Mouse (Mus musculus) bone marrow, adult 2 months (tissue): Measurements from ENCODE around the gene Mfsd4b3. TPM values are rescaled to one million over a fixed set of nuclear protein-coding genes. Genes with fewer than 3 reads are reported as not detected.
"Not testable (repeated sequence)": the region's sequence is repeated elsewhere in the genome, so short reads cannot be mapped to it uniquely, and the experiment has no call there.

ENCODE experiments used
- H3K27ac ChIP-seq: fragments of 200-500 bp; 2 replicates; pipeline ENCODE4 v1.5.1; 2012; ENCODE audit warnings: low read depth, mild to moderate bottlenecking, control low read depth, inconsistent platforms, low read length; ENCODE audit not compliant: control insufficient read depth, poor library complexity, insufficient read depth
- H3K4me1 ChIP-seq: fragments of 200-500 bp; 2 replicates; pipeline ENCODE4 v1.6.1; 2011; ENCODE audit warnings: low read length; ENCODE audit not compliant: control insufficient read depth, insufficient read depth
- H3K4me3 ChIP-seq: fragments of 200-500 bp; replicated peaks from 2 replicates; pipeline ENCODE3; 2011; ENCODE audit warnings: mild to moderate bottlenecking, low read depth, low read length, control low read depth; ENCODE audit not compliant: control insufficient read depth
- CTCF ChIP-seq: fragments of 200-500 bp; IDR thresholded peaks from 2 replicates; pipeline ENCODE4 v1.5.1; 2011; ENCODE audit warnings: low read length, control low read depth; ENCODE audit not compliant: control insufficient read depth, insufficient read depth
- POLR2A ChIP-seq: fragments of 200-500 bp; IDR thresholded peaks from 2 replicates; pipeline ENCODE4 v1.6.1; 2011; ENCODE audit warnings: low read depth, mild to moderate bottlenecking, control low read depth, low read length, borderline replicate concordance; ENCODE audit not compliant: control insufficient read depth
- WGBS: fragments of 180-500 bp; shearing (Covaris S2); methylation state at CpG from one replicate; pipeline ENCODE4 v1.1.7; 2018; 5-methylcytosine and 5-hydroxymethylcytosine counted together
- polyA plus RNA-seq: library from polyadenylated mRNA; stranded (reverse); fragments of >200 nt; gene quantifications from 2 replicates; pipeline ENCODE4 v1.2.4, GENCODE M21; 2011; ENCODE audit warnings: low replicate concordance; ENCODE audit not compliant: missing spikeins, insufficient read depth, insufficient read length

Mfsd4b3 gene
- polyA plus RNA-seq, 1 experiment: not detected

DNA sequence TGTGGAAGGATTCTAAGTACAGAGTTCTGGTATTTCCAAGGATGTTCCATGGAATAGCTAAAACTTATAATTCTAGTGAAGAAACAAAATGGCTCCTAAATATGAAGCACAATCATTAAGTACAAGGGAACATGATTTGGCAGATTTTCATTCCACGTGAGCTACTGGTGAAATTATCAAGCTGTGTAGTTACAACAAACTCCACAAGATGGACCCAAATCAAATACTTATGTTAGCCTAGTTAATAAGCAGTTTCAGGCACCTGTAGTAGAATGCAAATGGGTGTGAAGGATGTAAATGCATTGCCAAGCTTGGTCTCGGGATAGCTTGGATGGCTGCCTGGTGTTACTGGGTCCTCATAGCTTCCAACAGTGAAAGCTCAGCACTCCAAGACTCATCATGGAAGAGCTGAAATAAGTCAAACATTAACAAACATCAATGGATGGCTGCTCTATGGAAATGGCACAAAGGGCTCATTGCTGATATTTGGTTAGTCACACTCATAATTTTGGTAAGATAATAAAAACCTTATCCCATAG is 3.5 kb downstream of the Mfsd4b3 start:
- TF ChIP-seq CTCF: no peak
- TF ChIP-seq POLR2A: no peak
- WGBS: 49% methylated on average over 2 of the region's 2 CpGs
- Histone ChIP-seq H3K4me1 (no peaks in the 10 kb centered on the region; the same call in 1 of the 2 replicates), H3K4me3 (no peak overlapping the region), H3K27ac (no peak overlapping the region)

DNA sequence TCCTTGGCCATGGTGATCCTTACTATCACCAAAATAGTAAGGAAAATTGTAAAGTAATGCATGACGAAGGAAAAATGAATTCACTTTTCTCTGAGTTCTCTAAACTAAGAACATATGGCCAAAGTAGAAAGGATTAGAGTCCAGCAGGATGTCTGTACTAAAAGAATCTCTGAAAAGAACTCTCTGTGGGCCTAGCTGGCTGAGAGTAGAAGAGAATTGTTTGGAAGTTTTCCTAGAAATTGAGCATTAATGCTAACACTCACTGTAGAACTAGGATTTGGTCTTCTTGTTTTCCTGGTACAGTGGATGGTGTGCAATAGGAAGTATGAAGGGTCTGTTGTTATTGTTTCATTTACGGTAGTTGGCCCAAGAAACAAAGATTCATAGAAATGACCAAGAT is 4.8 kb downstream of the Mfsd4b3 start:
- Histone ChIP-seq H3K4me1 (no peaks in the 10 kb centered on the region; the same call in 1 of the 2 replicates), H3K27ac (no peak overlapping the region), H3K4me3 (no peak overlapping the region)
- TF ChIP-seq CTCF: no peak
- TF ChIP-seq POLR2A: no peak
- WGBS: 71% methylated on average over 2 of the region's 2 CpGs

- no peak overlapping the region for H3K4me3 ChIP-seq
- H3K27ac ChIP-seq: no peak overlapping the region
- 84% methylated on average over 2 of the region's 2 CpGs for WGBS
- H3K4me1 ChIP-seq: no peaks in the 10 kb centered on the region
- no peak for TF ChIP-seq POLR2A
- TF ChIP-seq CTCF: no peak
These were observed 10.5 kb downstream of the Mfsd4b3 start for GRCm38 (mm10) chr10:39949377-39949954.

- not testable (repeated sequence) for H3K27ac ChIP-seq, H3K4me1 ChIP-seq, H3K4me3 ChIP-seq
- 82% methylated on average over 3 of the region's 3 CpGs for WGBS
These were observed 12.8 kb downstream of the Mfsd4b3 start for GRCm38 (mm10) chr10:39947195-39947594.

- 35% methylated on average over 7 of the region's 7 CpGs for WGBS
- no peak overlapping the region for H3K4me3 ChIP-seq
- no peak for TF ChIP-seq CTCF
These were observed 23.4 kb downstream of the Mfsd4b3 start for GRCm38 (mm10) chr10:39936553-39936952.

DNA sequence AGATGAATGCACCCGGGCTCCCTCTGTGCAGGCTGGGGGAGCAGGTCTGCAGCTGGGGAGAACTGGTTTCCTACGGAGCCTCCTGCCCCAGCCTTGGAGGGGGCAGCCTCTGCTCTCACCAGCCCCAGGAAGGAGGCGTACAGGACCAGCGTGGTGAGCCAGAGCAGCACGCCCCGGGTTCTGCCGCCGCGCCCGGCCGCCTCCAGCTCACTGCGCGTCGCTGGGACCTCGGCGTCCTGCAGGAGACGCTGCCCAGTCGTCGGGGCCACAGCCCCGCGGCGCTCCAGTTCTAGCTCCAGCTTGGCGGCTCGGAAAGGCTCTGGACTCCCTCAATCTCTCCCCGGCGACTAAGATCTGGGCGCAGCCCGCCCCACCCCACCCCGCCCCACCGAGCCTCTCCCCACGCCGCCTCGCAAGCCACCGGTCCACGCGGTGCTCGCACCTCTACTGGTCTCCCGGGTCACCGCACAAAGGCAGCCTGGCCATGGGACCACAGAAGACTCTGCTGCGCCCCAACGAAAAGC is 33.3 kb downstream of the Mfsd4b3 start, which contains the start of gene Mfsd4b2:
Gene Mfsd4b2, minus strand, starts transcription at position 308 of the 524 bp plus-strand sequence.
- no peak within 1 kb of the TSS for H3K27ac ChIP-seq
- H3K4me1 ChIP-seq: no peaks in the 10 kb centered on the region
- TF ChIP-seq CTCF (no peak), POLR2A (no peak)
- H3K4me3 ChIP-seq: no peak within 1 kb of the TSS
- WGBS: 2% methylated on average over 41 of the region's 41 CpGs

More at GRCm38 (mm10) chr10:39936553-39936952, 23.4 kb downstream of the Mfsd4b3 start:
- Histone ChIP-seq H3K27ac (no peak overlapping the region), H3K4me1 (no peaks in the 10 kb centered on the region)

DNA sequence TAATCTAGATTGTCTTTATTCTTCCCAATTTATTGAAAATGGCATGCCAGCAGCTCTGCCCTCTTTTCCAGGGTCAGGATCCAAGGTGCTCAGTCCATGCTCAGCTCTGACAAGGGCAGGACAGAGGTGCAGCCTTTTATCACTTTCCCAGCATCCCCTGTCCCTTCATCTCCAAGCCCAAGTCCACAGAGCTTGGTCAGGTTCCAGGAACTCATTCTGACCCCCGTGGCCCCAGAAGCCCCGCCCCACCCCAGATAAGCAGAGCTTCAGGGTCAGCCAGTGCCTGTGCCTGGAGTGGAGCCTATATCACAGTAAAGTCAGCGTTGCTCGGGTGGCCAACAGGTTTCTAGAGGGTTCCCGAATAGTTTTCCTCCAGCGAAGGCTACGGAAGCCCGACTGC is 35.4 kb downstream of the Mfsd4b3 start:
- H3K4me1 ChIP-seq, H3K27ac ChIP-seq, H3K4me3 ChIP-seq: not testable (repeated sequence)
- 68% methylated on average over 8 of the region's 8 CpGs for WGBS

DNA sequence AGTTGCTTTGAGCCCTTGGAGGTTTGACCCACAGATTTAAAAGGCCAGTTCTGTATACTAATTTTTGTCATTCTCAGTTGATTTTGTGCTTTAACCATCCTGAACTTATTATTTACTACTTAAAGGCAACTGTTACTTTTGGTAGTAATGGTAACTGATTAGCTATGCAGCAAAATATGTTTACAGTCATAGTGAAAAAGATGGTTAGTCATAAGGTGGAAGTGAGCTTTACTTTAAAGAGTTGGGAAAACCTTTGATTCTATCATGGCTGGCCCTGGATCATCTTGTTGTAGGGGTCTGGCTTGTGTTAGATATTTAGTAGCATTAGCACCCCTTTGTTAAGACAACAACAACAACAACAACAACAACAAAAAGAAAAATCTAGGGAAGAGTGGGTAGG is 47.3 kb downstream of the Mfsd4b3 start:
- no peak overlapping the region for H3K27ac ChIP-seq
- no peaks in the 10 kb centered on the region for H3K4me1 ChIP-seq
- TF ChIP-seq CTCF: no peak
- TF ChIP-seq POLR2A: no peak
- no peak overlapping the region for H3K4me3 ChIP-seq

DNA sequence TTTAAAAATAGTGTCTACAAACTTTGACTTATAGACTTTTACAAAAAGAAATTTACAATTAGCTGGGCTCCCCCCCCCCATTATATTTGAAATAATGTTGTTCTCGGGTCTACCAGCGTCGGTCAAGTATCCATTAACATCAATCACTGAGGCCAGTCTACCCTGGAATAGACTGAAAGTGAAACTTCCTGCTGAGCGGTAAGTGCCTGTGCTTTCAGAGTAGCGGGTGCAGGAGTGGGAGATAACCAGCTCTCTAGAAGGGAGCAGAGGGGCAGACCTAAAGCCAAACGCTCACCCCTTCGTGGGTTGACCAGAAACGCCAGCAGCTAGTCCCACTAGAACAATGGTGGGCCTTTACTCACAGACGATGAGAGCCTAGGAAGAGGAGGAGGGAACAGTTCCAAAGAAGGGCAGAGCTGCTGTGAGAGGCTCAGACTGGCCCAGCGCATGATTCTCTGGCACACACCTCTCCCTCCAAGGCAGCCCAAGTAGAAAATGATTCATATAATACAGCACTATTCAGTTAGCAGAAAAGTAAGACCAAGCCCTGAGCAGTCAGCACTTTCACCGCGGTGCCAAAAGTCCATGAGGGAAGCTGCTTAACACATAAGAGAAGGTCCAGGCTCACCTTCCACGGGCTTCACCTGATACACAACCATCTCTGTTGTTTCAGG is 51.0 kb downstream of the Mfsd4b3 start:
- Histone ChIP-seq H3K4me3 (peak overlapping the region; percentile 42), H3K4me1 (no peaks in the 10 kb centered on the region), H3K27ac (no peak overlapping the region)
- WGBS: 47% methylated on average over 13 of the region's 13 CpGs
- TF ChIP-seq CTCF: no peak
- TF ChIP-seq POLR2A: no peak
